Mouse (Mus musculus) embryo, embryonic 9.5 days (tissue): ENCODE measurements at regions not wholly inside any gene's neighbourhood (a gene's known extent, or its start where the extent isn't known, plus 50 kb on each side); places are given as distances from the start of the nearest gene placed in this dataset.

Experiments used
- DNase-seq: peaks from one replicate; pipeline ENCODE4 v3.0.0-alpha.2; 2017; ENCODE audit errors: extremely low spot score

- DNase-seq, result no peak
These were observed 1380.4 kb upstream of the Cdh8 start for GRCm38 (mm10) chr8:100796628-100797027.

- no peak for DNase-seq
These were observed 1377.7 kb upstream of the Cdh8 start for GRCm38 (mm10) chr8:100793951-100794350.

- DNase-seq, result no peak
These were observed 1374.4 kb upstream of the Cdh8 start for GRCm38 (mm10) chr8:100790592-100791141.

- DNase-seq, result no peak
These were observed 1371.9 kb upstream of the Cdh8 start for GRCm38 (mm10) chr8:100788132-100788531.

GRCm38 (mm10) chr8:100772742-100773370 is 1356.6 kb upstream of the Cdh8 start:
- DNase-seq, result peak; percentile 73

GRCm38 (mm10) chr8:100769617-100770016 is 1353.3 kb upstream of the Cdh8 start:
- DNase-seq, result no peak

GRCm38 (mm10) chr8:100733927-100734326 is 1317.7 kb upstream of the Cdh8 start:
- peak; percentile 16 for DNase-seq

GRCm38 (mm10) chr8:100702365-100702764 is 1286.1 kb upstream of the Cdh8 start:
- DNase-seq, result no peak

- DNase-seq, result no peak
These were observed 1278.8 kb upstream of the Cdh8 start for GRCm38 (mm10) chr8:100695043-100695442.

- no peak for DNase-seq
These were observed 1262.3 kb upstream of the Cdh8 start for GRCm38 (mm10) chr8:100678580-100678979.
